Mouse (Mus musculus) lung, embryonic 14.5 days (tissue): ENCODE results near the gene Prr9. TPM values are rescaled to one million over a fixed set of nuclear protein-coding genes. Genes with fewer than 3 reads are reported as not detected.

Experiments
- ATAC-seq: fragments of 200-750 bp; cut with Nextera tagmentation; 2 replicates; pipeline ENCODE4 v1.8.0; 2017; ENCODE audit warnings: mild to moderate bottlenecking, moderate TSS enrichment, moderate library complexity; ENCODE audit not compliant: insufficient read depth
- DNase-seq: peaks from one replicate; pipeline ENCODE4 v3.0.0-alpha.2; 2015
- H3K27ac ChIP-seq: fragments of 300-500 bp; sonication (generic); 2 replicates; pipeline ENCODE4 v1.5.1; 2014; ENCODE audit warnings: low read depth, mild to moderate bottlenecking, moderate library complexity
- H3K27me3 ChIP-seq: fragments of 300-500 bp; sonication (generic); 2 replicates; pipeline ENCODE4 v1.6.1; 2014; ENCODE audit warnings: low read length, control low read depth; ENCODE audit not compliant: insufficient read depth
- H3K36me3 ChIP-seq: fragments of 300-500 bp; sonication (generic); 2 replicates; pipeline ENCODE4 v1.6.1; 2014; ENCODE audit warnings: control low read depth; ENCODE audit not compliant: insufficient read depth
- H3K4me1 ChIP-seq: fragments of 300-500 bp; sonication (generic); 2 replicates; pipeline ENCODE4 v1.6.1; 2014; ENCODE audit warnings: antibody characterized with exemption, control low read depth; ENCODE audit not compliant: insufficient read depth
- H3K4me2 ChIP-seq: fragments of 300-500 bp; sonication (generic); 2 replicates; pipeline ENCODE4 v1.6.1; 2014; ENCODE audit warnings: mild to moderate bottlenecking
- H3K4me3 ChIP-seq: fragments of 300-500 bp; sonication (generic); 2 replicates; pipeline ENCODE4 v1.5.1; 2014; ENCODE audit warnings: low read depth, low read length
- H3K9ac ChIP-seq: fragments of 300-500 bp; sonication (generic); 2 replicates; pipeline ENCODE4 v1.6.1; 2014
- H3K9me3 ChIP-seq: fragments of 300-500 bp; sonication (generic); 2 replicates; pipeline ENCODE4 v1.6.1; 2016; ENCODE audit warnings: low read depth, low read length, control low read depth
- CTCF ChIP-seq: IDR thresholded peaks from 2 replicates; pipeline ENCODE4 v1.5.1; 2016; ENCODE audit warnings: antibody characterized with exemption, low read depth
- WGBS: fragments of 180-500 bp; shearing (Covaris S2); extraction: QIAGEN DNeasy Blood & Tissue Kit; methylation state at CpG from one replicate; pipeline ENCODE4 v1.1.7; 2014; 5-methylcytosine and 5-hydroxymethylcytosine counted together
- polyA plus RNA-seq: library from polyadenylated mRNA; unstranded; fragments of >200 nt; fragmentation: Nextera tagmentation; extraction: Ambion mirVana; gene quantifications from 2 replicates; pipeline ENCODE4 v1.2.1, GENCODE M21; 2014

The Prr9 gene
- polyA plus RNA-seq: not detected in 2 replicates

GRCm38 (mm10) chr3:92123847-92124246 is at the start of gene Prr9:
Prr9 (minus strand) TSS chr3:92123947.
- Histone ChIP-seq H3K36me3 (no peaks in the 10 kb centered on the region), H3K9me3 (no peaks in the 10 kb centered on the region), H3K4me2 (no peak within 1 kb of the TSS), H3K4me1 (no peaks in the 10 kb centered on the region), H3K27me3 (no peaks in the 10 kb centered on the region), H3K4me3 (no peak within 1 kb of the TSS), H3K9ac (no peak within 1 kb of the TSS), H3K27ac (no peak within 1 kb of the TSS)
- DNase-seq: no peak
- 75% methylated on average over 5 of the region's 5 CpGs for WGBS
- TF ChIP-seq CTCF: no peak
- no peak for ATAC-seq

DNA sequence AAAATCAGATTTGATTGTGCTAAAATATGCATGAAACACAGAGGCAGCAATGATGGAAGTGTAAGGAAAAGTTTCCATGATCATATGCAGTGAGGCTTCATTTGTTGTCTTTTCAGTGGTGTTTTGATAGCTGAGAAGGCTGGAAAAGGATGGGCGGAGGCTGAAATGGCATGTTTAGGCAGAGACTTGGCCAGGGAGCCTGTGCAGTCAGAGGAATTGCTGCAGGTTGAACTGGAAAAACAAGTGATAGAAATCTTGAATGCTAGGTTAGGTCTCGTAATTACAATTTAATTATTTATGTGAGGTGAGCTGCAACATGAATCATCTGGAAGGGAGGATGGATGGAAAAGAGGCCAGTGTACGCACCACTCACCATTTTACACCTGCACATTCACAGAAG is 46.1 kb upstream of the Prr9 start:
- no peaks in the 10 kb centered on the region for H3K9me3 ChIP-seq
- H3K27me3 ChIP-seq: no peaks in the 10 kb centered on the region
- no peaks in the 10 kb centered on the region for H3K4me1 ChIP-seq
- H3K36me3 ChIP-seq: no peaks in the 10 kb centered on the region
- DNase-seq (no peak), ATAC-seq (no peak)
- TF ChIP-seq CTCF: no peak
- no peak overlapping the region for H3K9ac ChIP-seq
- no peak overlapping the region for H3K27ac ChIP-seq
- WGBS: 76% methylated on average over 3 of the region's 3 CpGs
- no peak overlapping the region for H3K4me3 ChIP-seq
- H3K4me2 ChIP-seq: no peak overlapping the region

DNA sequence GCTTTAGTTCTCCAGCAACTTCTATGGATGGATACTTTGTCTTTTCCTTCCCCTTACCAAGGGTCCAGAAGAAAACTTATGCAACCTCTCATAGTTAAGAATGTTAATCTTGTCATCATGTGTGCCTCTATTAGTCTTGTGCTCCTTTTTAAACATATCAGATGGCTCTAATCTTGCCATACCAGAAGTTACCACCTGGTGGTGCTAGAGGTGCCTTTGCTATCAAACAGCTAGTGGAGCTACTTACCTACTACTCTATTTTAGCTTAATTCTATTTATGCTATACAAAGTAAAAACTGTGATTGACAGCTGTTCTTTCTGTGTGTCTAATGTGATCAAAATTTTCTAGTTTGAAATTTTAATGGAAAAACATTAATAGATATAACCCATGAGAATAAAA is 29.6 kb upstream of the Prr9 start:
- no peak overlapping the region for H3K4me2 ChIP-seq
- H3K4me1 ChIP-seq: no peaks in the 10 kb centered on the region
- no peak overlapping the region for H3K27ac ChIP-seq
- H3K4me3 ChIP-seq: no peak overlapping the region
- no peaks in the 10 kb centered on the region for H3K9me3 ChIP-seq
- DNase-seq (peak; percentile 85), ATAC-seq (no peak)
- H3K9ac ChIP-seq: no peak overlapping the region
- no peaks in the 10 kb centered on the region for H3K36me3 ChIP-seq
- peak; percentile 74 for TF ChIP-seq CTCF
- H3K27me3 ChIP-seq: no peaks in the 10 kb centered on the region

GRCm38 (mm10) chr3:92150631-92151277 is 27.0 kb upstream of the Prr9 start:
- H3K27me3 ChIP-seq: no peaks in the 10 kb centered on the region
- no peaks in the 10 kb centered on the region for H3K9me3 ChIP-seq
- H3K4me1 ChIP-seq: no peaks in the 10 kb centered on the region
- H3K9ac ChIP-seq: no peak overlapping the region
- H3K36me3 ChIP-seq: no peaks in the 10 kb centered on the region
- H3K27ac ChIP-seq: no peak overlapping the region
- 18% methylated on average over 8 of the region's 8 CpGs for WGBS
- TF ChIP-seq CTCF: peak; percentile 85
- no peak overlapping the region for H3K4me2 ChIP-seq
- no peak overlapping the region for H3K4me3 ChIP-seq
- DNase-seq: peak; percentile 86
- ATAC-seq: peak; percentile 91

DNA sequence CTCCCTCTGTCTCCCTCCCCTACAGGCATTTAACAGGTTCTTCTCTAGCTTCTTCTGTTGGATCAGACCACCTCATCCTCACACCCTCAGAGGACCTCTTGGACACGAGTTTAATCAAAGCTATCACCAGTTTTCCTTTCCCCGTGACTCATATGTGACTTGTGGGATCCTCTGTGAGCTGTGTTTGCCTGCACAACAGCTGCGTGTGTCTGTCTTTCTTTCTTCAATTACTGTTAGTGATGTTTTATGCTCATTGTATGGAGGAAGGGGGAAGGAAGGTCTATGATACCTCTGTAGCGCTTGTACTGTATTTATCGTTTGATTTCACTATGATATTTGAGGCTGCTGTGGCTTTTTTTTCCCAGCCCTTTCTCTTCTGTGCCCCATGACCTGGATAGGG is 24.2 kb upstream of the Prr9 start:
- WGBS: 63% methylated on average over 5 of the region's 5 CpGs
- no peak for TF ChIP-seq CTCF

DNA sequence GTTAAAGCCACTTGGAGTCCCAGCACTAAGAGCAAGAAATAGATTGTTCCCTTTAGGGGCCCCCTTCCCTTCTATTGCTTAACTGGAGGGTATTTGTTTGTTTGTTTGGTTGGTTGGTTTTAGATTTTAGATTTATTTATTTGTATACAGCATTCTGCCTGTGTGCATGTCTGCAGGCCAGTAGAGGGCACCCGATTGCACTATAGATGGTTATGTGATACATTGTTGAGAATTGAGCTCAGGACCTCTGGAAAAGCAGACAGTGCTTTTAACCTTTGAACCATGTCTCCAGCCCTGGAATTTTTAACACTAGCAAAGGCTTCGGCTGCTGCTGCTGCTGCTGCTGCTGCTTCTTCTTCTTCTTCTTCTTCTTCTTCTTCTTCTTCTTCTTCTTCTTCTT is 23.7 kb upstream of the Prr9 start:
- Histone ChIP-seq H3K27ac (no peak overlapping the region), H3K9me3 (no peaks in the 10 kb centered on the region), H3K27me3 (no peaks in the 10 kb centered on the region), H3K9ac (no peak overlapping the region), H3K4me2 (no peak overlapping the region), H3K36me3 (no peaks in the 10 kb centered on the region), H3K4me3 (no peak overlapping the region), H3K4me1 (no peaks in the 10 kb centered on the region)
- DNase-seq (peak; percentile 10), ATAC-seq (no peak)
- TF ChIP-seq CTCF: peak; percentile 29; the same call in 1 of the 2 replicates
- WGBS: 28% methylated on average over 2 of the region's 2 CpGs

More for the DNA sequence above, 24.2 kb upstream of the Prr9 start:
- H3K9me3 ChIP-seq: no peaks in the 10 kb centered on the region
- H3K4me1 ChIP-seq: no peaks in the 10 kb centered on the region
- no peak overlapping the region for H3K27ac ChIP-seq
- ATAC-seq: no peak
- no peaks in the 10 kb centered on the region for H3K27me3 ChIP-seq
- no peak overlapping the region for H3K4me2 ChIP-seq
- no peak overlapping the region for H3K4me3 ChIP-seq
- H3K36me3 ChIP-seq: no peaks in the 10 kb centered on the region
- no peak for DNase-seq
- H3K9ac ChIP-seq: no peak overlapping the region

DNA sequence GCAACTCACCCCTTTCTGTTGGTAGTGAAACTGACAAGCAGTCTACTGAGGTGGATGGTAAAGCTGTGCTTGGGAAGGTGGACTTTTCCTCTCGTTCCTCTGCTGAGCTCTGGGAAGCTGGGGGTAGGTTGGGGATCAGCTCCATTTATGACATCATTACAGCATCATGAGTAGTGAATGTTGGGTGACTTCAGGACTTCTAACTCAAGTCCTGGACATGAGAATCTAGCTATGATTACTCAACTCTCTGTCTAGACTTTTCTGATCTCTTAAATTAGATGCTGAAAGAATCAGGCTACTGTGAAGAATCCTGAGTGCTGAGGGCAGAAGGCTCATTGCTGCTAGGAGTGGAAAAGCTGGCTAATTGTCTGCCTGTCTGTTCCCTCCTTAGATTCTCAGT is 18.9 kb upstream of the Prr9 start, which contains the start of gene Lelp1:
Lelp1 (minus strand) TSS at position 101 of the 400 bp plus-strand sequence.
- no peak within 1 kb of the TSS for H3K27ac ChIP-seq
- H3K4me1 ChIP-seq: no peaks in the 10 kb centered on the region
- 71% methylated on average over 1 of the region's 1 CpGs for WGBS
- H3K4me3 ChIP-seq: no peak within 1 kb of the TSS
- H3K4me2 ChIP-seq: no peak within 1 kb of the TSS
- no peaks in the 10 kb centered on the region for H3K27me3 ChIP-seq
- DNase-seq (no peak), ATAC-seq (no peak)
- no peaks in the 10 kb centered on the region for H3K36me3 ChIP-seq
- no peaks in the 10 kb centered on the region for H3K9me3 ChIP-seq
- no peak for TF ChIP-seq CTCF
- H3K9ac ChIP-seq: no peak within 1 kb of the TSS

DNA sequence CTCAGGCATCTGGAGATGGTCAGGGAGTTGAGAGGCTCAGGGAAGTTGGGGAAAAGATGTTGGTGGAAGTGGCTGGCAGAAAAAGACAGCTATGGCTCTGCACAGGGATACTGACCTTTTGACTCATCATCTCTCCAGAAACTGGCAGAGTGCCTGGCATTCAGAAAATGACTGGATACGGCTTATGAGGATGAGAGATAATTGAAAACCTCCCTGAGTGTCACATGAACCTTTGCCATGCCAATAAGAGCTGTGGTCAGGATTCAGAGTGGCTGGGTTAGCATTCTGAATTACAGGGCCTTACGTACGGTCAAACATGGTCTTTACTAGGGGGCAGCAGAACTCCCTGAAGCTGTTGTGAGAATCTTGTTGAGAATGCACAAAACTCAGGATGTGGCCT is 2.8 kb downstream of the Prr9 start:
- no peak for ATAC-seq
- no peaks in the 10 kb centered on the region for H3K4me1 ChIP-seq
- no peak overlapping the region for H3K4me2 ChIP-seq
- no peak for TF ChIP-seq CTCF
- no peaks in the 10 kb centered on the region for H3K9me3 ChIP-seq
- no peak overlapping the region for H3K9ac ChIP-seq
- WGBS: 67% methylated on average over 3 of the region's 3 CpGs
- H3K27ac ChIP-seq: no peak overlapping the region
- no peaks in the 10 kb centered on the region for H3K27me3 ChIP-seq
- no peaks in the 10 kb centered on the region for H3K36me3 ChIP-seq
- no peak for DNase-seq
- no peak overlapping the region for H3K4me3 ChIP-seq
